Mouse (Mus musculus) hindbrain, embryonic 14.5 days (tissue): ENCODE results near the gene Iqcd. TPM values are rescaled to one million over a fixed set of nuclear protein-coding genes. Genes with fewer than 3 reads are reported as not detected.

Experiments
- ATAC-seq: fragments of 200-750 bp; cut with Nextera tagmentation; 2 replicates; pipeline ENCODE4 v1.8.0; 2017; ENCODE audit warnings: moderate number of reproducible peaks, mild to moderate bottlenecking, moderate TSS enrichment, moderate library complexity; ENCODE audit not compliant: low FRiP score
- DNase-seq: peaks from one replicate; pipeline ENCODE4 v3.0.0-alpha.2; 2015; ENCODE audit warnings: low spot score
- H3K27ac ChIP-seq: fragments of 300-500 bp; sonication (generic); 2 replicates; pipeline ENCODE4 v1.5.1; 2014; ENCODE audit warnings: mild to moderate bottlenecking, moderate library complexity
- H3K27me3 ChIP-seq: fragments of 300-500 bp; sonication (generic); 2 replicates; pipeline ENCODE4 v1.6.1; 2014; ENCODE audit warnings: mild to moderate bottlenecking, low read length, mixed read lengths; ENCODE audit not compliant: control insufficient read depth, insufficient read depth
- H3K36me3 ChIP-seq: fragments of 300-500 bp; sonication (generic); replicated peaks from 2 replicates; pipeline ENCODE4 v1.6.1; 2014; ENCODE audit not compliant: control insufficient read depth, insufficient read depth
- H3K4me1 ChIP-seq: fragments of 300-500 bp; sonication (generic); replicated peaks from 2 replicates; pipeline ENCODE4 v1.6.1; 2014; ENCODE audit warnings: antibody characterized with exemption, low read length, mixed read lengths; ENCODE audit not compliant: control insufficient read depth, insufficient read depth
- H3K4me2 ChIP-seq: fragments of 300-500 bp; sonication (generic); replicated peaks from 2 replicates; pipeline ENCODE4 v1.6.1; 2014; ENCODE audit warnings: mild to moderate bottlenecking, moderate library complexity
- H3K4me3 ChIP-seq: fragments of 300-500 bp; sonication (generic); replicated peaks from 2 replicates; pipeline ENCODE4 v1.5.1; 2014; ENCODE audit warnings: mild to moderate bottlenecking, low read length
- H3K9ac ChIP-seq: fragments of 300-500 bp; sonication (generic); 2 replicates; pipeline ENCODE4 v1.6.1; 2014
- H3K9me3 ChIP-seq: fragments of 300-500 bp; sonication (generic); 2 replicates; pipeline ENCODE4 v1.6.1; 2016; ENCODE audit warnings: low read length; ENCODE audit not compliant: control insufficient read depth
- WGBS: fragments of 180-500 bp; shearing (Covaris S2); extraction: QIAGEN DNeasy Blood & Tissue Kit; methylation state at CpG from one replicate; pipeline ENCODE4 v1.1.7; 2014; 5-methylcytosine and 5-hydroxymethylcytosine counted together
- polyA plus RNA-seq: library from polyadenylated mRNA; unstranded; fragments of >200 nt; fragmentation: Nextera tagmentation; extraction: Ambion mirVana; gene quantifications from 2 replicates; pipeline ENCODE4 v1.2.1, GENCODE M21; 2014

The Iqcd gene
- 1.5 and 1.9 TPM in 2 replicates for polyA plus RNA-seq

DNA sequence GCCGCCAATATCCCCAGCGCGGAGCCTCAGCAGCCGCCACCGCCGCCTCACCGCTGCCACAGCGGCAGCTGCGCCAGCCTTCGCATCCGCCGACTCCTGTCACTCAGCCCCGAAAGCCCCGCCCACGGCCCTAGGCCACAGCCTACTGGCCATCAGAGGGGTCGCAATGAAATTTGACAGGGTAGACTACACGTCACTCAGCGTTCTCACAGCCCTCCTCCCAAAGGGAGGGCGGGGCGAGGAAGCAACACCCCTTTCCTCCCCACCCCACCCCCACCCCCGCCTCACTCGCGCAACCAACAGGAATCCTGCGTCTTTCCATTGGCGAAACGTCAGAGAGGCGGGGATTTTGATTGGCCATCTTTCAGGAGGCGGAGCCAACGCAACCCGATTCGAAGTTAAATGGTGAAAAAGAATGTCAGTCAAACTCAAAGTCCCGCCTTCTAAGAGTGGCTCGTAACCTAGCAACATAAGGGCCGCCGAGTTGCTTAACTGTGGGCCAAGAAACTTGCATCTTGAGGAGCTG, at the start of gene Iqcd, which contains the start of gene Tpcn1:
TSS of gene Iqcd (plus strand) at position 448 of the 526 bp plus-strand sequence.
TSS of gene Tpcn1 (minus strand) at position 105 of the 526 bp plus-strand sequence.
- WGBS: 0% methylated on average over 33 of the region's 35 CpGs
- H3K9me3 ChIP-seq: no peaks in the 10 kb centered on the region
- peak; percentile 98 for ATAC-seq

GRCm38 (mm10) chr5:120548236-120548850, 40.5 kb upstream of the Iqcd start:
- ATAC-seq (no peak), DNase-seq (no peak)
- Histone ChIP-seq H3K9me3 (no peaks in the 10 kb centered on the region), H3K4me3 (no peak overlapping the region), H3K27ac (no peak overlapping the region), H3K36me3 (peaks cover 22% of the 10 kb centered on the region), H3K27me3 (no peaks in the 10 kb centered on the region), H3K4me1 (no peaks in the 10 kb centered on the region), H3K4me2 (no peak overlapping the region), H3K9ac (no peak overlapping the region)
- WGBS: 77% methylated on average over 11 of the region's 11 CpGs

More for the DNA sequence above, at the start of gene Iqcd, which contains the start of gene Tpcn1:
- H3K4me1 ChIP-seq: peaks cover 18% of the 10 kb centered on the region
- peak within 1 kb of the TSS; percentile 80 for H3K27ac ChIP-seq
- H3K27me3 ChIP-seq: no peaks in the 10 kb centered on the region
- H3K9ac ChIP-seq: peak within 1 kb of the TSS; percentile 92
- peak within 1 kb of the TSS; percentile 90 for H3K4me3 ChIP-seq
- peaks cover 8% of the 10 kb centered on the region; the same call in 1 of the 2 replicates for H3K36me3 ChIP-seq
- H3K4me2 ChIP-seq: peak within 1 kb of the TSS; percentile 99
- DNase-seq: peak; percentile 100

DNA sequence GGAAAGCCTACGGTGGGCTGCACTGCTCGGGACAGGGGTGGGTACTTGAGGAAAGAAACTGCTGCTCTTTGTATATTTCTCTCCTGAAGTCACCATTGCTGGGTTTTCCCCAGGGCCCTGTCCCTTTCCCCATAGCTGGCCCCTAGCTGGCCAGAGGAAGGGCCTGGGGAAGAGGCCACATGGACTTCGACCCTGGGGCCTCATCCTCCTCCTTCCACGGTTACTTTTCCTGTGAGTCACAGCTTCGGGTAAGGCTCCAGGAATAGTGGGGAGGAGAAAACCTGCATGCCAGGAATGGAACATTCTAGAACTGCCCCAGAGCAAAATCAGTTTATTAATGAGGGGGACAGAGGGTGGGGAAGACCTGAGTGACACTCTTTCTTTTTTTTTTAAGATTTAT, 38.7 kb upstream of the Iqcd start:
- Histone ChIP-seq H3K36me3 (peaks cover 30% of the 10 kb centered on the region), H3K9me3 (no peaks in the 10 kb centered on the region), H3K9ac (no peak overlapping the region), H3K27me3 (no peaks in the 10 kb centered on the region), H3K4me3 (no peak overlapping the region), H3K4me2 (no peak overlapping the region), H3K27ac (no peak overlapping the region), H3K4me1 (no peaks in the 10 kb centered on the region)
- 90% methylated on average over 5 of the region's 5 CpGs for WGBS
- ATAC-seq: no peak
- DNase-seq: no peak

GRCm38 (mm10) chr5:120550673-120551072, 38.1 kb upstream of the Iqcd start:
- Histone ChIP-seq H3K36me3 (peaks cover 34% of the 10 kb centered on the region), H3K27me3 (no peaks in the 10 kb centered on the region), H3K4me2 (no peak overlapping the region), H3K4me1 (no peaks in the 10 kb centered on the region), H3K27ac (no peak overlapping the region), H3K9me3 (no peaks in the 10 kb centered on the region), H3K4me3 (no peak overlapping the region), H3K9ac (no peak overlapping the region)
- no peak for ATAC-seq
- 98% methylated on average over 5 of the region's 5 CpGs for WGBS
- no peak for DNase-seq

- 83% methylated on average over 24 of the region's 24 CpGs for WGBS
- no peak for DNase-seq
- Histone ChIP-seq H3K4me1 (peaks cover 12% of the 10 kb centered on the region), H3K9me3 (no peaks in the 10 kb centered on the region), H3K9ac (no peak overlapping the region), H3K27ac (no peak overlapping the region), H3K27me3 (no peaks in the 10 kb centered on the region), H3K4me3 (no peak overlapping the region), H3K36me3 (peaks cover 39% of the 10 kb centered on the region), H3K4me2 (no peak overlapping the region)
- no peak for ATAC-seq
Observed at GRCm38 (mm10) chr5:120555871-120556270, 32.9 kb upstream of the Iqcd start.

- H3K27me3 ChIP-seq: no peaks in the 10 kb centered on the region
- no peak overlapping the region for H3K9ac ChIP-seq
- H3K4me1 ChIP-seq: peaks cover 21% of the 10 kb centered on the region
- H3K4me2 ChIP-seq: no peak overlapping the region
- no peaks in the 10 kb centered on the region for H3K9me3 ChIP-seq
- H3K4me3 ChIP-seq: no peak overlapping the region
- DNase-seq: no peak
- H3K27ac ChIP-seq: no peak overlapping the region
- 76% methylated on average over 8 of the region's 8 CpGs for WGBS
- no peak for ATAC-seq
- peaks cover 38% of the 10 kb centered on the region for H3K36me3 ChIP-seq
Observed at GRCm38 (mm10) chr5:120558041-120558440, 30.8 kb upstream of the Iqcd start.

- peaks cover 26% of the 10 kb centered on the region for H3K4me1 ChIP-seq
- 67% methylated on average over 14 of the region's 14 CpGs for WGBS
- H3K9me3 ChIP-seq: no peaks in the 10 kb centered on the region
- 0 out of 2 replicates have a peak overlapping the region, but pooled peaks have one; percentile 20 for H3K27ac ChIP-seq
- no peak for DNase-seq
- H3K9ac ChIP-seq: no peak overlapping the region
- no peak overlapping the region for H3K4me2 ChIP-seq
- peaks cover 31% of the 10 kb centered on the region for H3K36me3 ChIP-seq
- no peaks in the 10 kb centered on the region for H3K27me3 ChIP-seq
- ATAC-seq: no peak
- H3K4me3 ChIP-seq: no peak overlapping the region
Observed at GRCm38 (mm10) chr5:120558762-120559161, 30.1 kb upstream of the Iqcd start.

DNA sequence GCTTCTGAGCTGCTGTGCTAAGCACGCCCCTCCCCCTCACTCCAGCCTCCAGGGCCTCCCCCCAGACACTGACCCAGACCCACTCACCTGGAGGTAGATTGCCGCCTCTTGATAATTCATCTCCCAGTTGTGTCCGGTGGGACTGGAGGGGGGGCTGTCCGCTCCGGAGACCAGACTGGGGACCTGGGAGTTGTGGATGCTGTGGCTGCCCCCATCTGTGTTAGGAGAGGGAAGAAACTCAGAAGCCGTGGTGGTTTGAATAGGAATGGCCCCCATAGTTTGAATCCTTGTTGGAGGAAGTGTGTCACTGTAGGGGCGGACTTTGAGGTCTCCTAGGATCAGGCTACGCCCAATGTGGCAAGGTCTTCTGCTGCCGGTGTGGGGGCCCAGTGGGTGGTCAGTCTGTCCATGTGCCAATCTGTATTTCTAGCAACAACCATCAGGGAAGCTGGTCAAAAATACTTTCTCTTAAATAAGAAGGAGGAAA, 28.6 kb upstream of the Iqcd start:
- Histone ChIP-seq H3K4me1 (peaks cover 34% of the 10 kb centered on the region), H3K36me3 (peaks cover 18% of the 10 kb centered on the region; the same call in 1 of the 2 replicates), H3K27me3 (no peaks in the 10 kb centered on the region), H3K9me3 (no peaks in the 10 kb centered on the region), H3K4me2 (no peak overlapping the region), H3K9ac (no peak overlapping the region), H3K4me3 (no peak overlapping the region), H3K27ac (peak overlapping the region; percentile 57; the same call in 1 of the 2 replicates)
- DNase-seq: no peak
- WGBS: 58% methylated on average over 9 of the region's 9 CpGs
- ATAC-seq: no peak

GRCm38 (mm10) chr5:120560616-120561311, 28.1 kb upstream of the Iqcd start:
- ATAC-seq (peak; percentile 28; the same call in 1 of the 2 replicates), DNase-seq (peak; percentile 46)
- H3K27ac ChIP-seq: peak overlapping the region; percentile 57
- H3K4me3 ChIP-seq: no peak overlapping the region
- H3K9ac ChIP-seq: no peak overlapping the region; the same call in 1 of the 2 replicates
- H3K9me3 ChIP-seq: no peaks in the 10 kb centered on the region
- no peaks in the 10 kb centered on the region for H3K27me3 ChIP-seq
- 16% methylated on average over 16 of the region's 16 CpGs for WGBS
- peaks cover 40% of the 10 kb centered on the region for H3K4me1 ChIP-seq
- H3K4me2 ChIP-seq: peak overlapping the region; percentile 31
- H3K36me3 ChIP-seq: peaks cover 13% of the 10 kb centered on the region; the same call in 1 of the 2 replicates
